Mouse (Mus musculus): ENCODE measurements around the gene Tmem39a. TPM values are rescaled to one million over a fixed set of nuclear protein-coding genes. Genes with fewer than 3 reads are reported as not detected.

The Tmem39a gene
- total RNA-seq, 2 experiments from 2014 or later = 57.2 to 60.1 TPM

DNA sequence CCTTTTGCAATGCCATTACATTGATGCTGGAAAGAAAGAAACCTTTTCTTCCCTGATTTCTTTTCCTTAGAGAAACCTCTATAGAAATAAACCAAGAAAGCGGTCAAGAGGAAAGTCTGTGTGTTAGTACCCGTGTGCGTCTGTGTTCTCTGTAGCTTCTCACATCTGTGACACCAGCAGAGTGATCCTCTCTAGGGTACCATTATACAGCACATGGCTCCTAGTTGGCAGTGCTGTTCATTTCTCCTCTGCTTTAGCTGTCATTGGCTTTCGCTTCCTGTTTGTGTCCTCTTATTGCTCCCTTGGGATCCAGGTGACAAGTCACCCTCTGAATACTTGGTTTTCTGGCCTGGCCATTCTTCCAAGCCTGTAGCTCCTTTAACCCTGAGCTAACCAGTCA lies 29.1 kb downstream of the Tmem39a start:
- no peak for DNase-seq

- no peak for DNase-seq
Observed at GRCm38 (mm10) chr16:38591506-38591905, 33.0 kb downstream of the Tmem39a start.

DNA sequence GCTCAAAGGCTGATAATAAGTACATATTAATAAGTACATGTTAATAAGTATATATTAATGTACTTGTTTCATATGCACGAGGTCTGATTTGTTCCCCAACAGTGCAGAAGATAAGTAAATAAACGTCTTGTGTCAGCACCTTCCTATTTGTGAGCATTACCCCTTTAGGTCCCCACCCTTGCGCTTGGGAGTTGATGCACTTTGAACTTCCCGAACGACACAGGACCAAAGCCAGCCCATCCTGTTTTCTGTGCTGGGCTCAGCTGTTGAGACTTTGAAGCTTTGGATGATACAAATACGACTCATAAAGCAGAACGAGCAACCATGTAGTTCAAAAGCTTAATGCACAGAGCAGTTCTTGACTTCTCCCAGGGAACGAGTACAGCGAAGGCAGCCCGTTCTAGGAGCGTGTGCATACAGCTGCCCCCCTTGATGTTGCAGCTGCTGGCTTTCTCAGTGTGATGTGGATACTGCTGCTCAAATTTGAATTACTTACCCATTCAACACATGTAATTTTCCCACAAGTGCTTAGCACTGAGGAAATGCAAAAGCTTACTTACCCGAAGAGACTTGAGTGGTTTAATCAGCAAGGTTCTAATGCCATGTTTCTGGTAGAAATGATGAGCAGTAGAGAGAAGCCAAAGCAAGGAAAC lies 33.7 kb downstream of the Tmem39a start:
- DNase-seq = no peak

- DNase-seq = no peak
Observed at GRCm38 (mm10) chr16:38592946-38593345, 34.4 kb downstream of the Tmem39a start.

GRCm38 (mm10) chr16:38594435-38594834 lies 35.9 kb downstream of the Tmem39a start:
- no peak for DNase-seq

DNA sequence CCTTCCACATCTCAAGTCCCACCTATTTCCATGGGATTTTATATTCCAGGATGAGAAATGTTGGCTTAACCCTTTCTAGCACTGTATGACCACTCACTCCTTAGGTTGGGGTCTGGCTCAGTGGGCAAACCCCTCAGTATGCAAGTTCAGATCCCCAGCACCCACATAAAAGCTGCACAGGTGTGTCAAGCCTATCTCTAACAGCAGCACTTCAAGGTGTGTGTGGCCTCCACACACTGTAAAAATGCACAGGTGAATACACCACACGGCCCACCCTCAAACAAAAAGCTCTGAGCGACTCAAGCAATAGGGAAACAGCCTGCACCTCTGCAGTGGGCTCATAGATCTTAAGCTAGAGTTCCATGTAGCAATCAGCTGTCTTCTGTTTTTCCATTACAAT lies 37.6 kb downstream of the Tmem39a start:
- DNase-seq = no peak

- no peak for DNase-seq
Observed at GRCm38 (mm10) chr16:38596651-38597050, 38.2 kb downstream of the Tmem39a start.

DNA sequence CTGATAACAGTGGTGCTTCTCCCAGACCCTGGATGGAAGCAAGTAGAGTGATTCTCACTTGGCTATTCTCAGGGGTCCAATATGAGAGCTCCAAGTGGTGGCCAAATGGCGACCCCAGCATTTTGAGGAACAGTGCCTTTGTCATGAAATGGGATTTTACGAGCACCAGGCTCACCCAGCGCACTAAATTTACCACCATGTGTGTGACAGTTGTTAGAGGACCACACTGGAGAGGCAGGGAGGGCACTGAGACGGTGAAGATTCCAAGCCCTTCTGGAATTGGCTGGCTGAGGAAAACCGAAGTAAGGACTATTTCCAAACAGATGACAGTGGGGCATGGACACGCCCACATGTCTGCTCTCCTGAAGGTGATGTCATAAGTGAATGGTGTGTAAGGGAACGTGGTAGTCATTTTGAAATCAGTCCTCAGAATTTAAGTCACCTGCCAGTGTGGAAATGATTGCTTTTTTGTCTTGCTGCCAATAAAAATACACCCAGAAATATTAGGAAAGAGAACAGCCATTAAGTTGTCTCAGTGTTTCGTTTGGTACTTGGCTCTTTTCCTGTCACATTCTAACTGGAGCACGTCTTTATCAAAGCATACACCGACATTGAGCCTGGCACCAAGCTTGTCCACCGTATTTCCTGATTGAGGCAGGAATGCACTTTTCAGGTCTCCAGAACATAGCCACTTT lies 40.6 kb downstream of the Tmem39a start:
- DNase-seq = no peak

GRCm38 (mm10) chr16:38602989-38603804 lies 44.7 kb downstream of the Tmem39a start:
- peak; percentile 25 for DNase-seq

DNA sequence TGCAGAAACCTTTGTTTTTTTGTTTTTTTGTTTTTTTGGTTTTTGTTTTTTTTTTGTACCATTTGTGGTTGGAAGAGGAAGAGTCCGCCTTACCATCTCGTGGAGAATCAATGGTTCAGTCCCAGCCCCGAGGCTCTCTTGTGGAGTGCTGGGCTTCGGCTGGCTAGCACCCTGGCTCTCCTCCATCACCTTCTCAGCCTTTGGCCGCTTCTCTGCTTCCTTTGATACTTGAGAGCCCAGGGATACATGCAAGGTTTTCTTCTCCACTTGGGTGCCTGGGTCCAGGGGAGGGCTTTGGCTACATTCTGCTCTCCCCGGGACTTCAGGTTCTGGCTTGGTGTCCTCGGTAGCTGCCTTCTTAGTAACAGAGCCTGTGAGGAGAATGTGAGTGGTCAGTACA lies 48.0 kb downstream of the Tmem39a start:
- no peak for DNase-seq

- DNase-seq = no peak
Observed at GRCm38 (mm10) chr16:38608687-38609086, 50.2 kb downstream of the Tmem39a start.

DNA sequence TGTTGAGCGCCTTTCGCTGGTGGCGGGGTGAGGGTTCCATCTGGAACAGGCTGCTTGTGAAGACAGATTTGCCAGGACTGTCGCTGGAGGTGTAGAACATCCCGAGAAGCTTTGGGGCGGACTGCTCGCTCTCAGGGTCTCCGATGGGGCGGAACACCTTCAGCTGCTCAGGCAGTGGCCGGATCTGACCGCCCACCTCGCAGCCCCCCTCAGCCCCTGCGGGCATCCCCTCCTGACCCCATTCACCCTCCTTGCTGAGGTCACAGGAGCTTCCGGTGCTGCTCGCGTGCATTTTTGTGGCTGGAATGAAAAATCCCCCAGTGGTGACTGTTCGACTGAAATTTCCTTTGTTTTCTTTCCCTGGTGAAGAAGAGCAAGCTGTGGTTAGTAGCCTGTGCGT lies 50.6 kb downstream of the Tmem39a start:
- no peak for DNase-seq

DNA sequence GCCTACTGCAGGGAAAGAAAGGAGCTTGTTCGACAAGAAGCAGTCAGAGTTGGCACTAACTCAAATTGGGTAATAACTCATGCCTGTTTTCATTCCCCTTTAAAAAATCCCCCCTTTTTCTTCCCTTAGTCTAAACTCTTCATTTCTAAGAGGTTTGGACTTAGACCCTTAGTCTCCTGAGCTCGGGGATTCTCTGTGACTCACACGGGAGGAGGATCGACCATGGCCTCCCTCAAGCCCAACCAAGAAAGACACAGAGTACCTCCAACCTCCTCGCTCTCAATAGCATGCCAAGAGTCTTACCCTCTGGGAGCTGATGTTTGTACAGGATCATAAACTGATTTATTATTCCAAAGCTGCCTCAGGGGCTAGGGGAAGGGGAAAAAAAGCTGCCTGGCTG lies 54.1 kb downstream of the Tmem39a start:
- no peak for DNase-seq

- no peak for DNase-seq
Observed at GRCm38 (mm10) chr16:38613646-38614045, 55.1 kb downstream of the Tmem39a start.

- no peak for DNase-seq
Observed at GRCm38 (mm10) chr16:38617977-38618376, 59.5 kb downstream of the Tmem39a start.

DNA sequence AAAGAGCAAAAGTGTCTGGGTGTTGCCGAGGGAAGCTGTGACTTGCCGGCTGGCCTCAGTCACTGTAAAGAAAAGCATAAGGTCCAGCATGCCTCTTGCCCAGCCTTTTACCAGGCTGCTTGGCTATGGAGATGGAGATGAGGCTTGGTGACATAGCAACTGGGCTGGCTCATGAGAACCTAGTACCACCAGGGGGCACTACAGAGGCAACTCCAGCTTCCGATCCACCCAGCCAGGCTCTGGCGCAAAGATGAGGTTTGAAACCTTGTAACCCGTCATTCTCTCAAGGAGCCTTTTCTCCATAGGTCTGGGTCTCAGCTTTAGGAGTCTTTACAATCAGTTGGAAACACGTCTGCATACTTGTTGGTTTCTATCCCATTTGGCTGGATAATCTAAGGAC lies 60.6 kb downstream of the Tmem39a start:
- DNase-seq = peak; percentile 85

GRCm38 (mm10) chr16:38620696-38621450 lies 62.4 kb downstream of the Tmem39a start:
- DNase-seq = peak; percentile 59

DNA sequence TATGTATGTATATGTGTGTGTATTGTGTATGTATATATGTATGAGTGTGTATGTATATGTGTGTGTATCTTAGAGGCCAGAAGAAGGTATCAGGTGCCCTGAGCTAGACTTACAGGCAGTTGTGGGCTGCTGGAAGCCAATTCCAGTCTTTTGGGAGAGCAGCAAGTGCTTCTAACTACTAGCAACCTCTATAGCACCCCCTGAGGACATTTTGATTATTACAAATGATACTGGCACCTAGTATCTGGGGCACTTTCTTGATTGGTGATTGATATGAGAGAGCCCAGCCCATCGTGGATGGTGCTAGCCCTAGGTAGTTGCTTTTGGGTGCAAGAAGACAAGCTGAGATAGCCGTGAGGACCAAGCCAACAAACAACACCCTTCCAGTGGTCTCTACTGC lies 63.8 kb downstream of the Tmem39a start:
- no peak for DNase-seq

GRCm38 (mm10) chr16:38624303-38624702 lies 65.8 kb downstream of the Tmem39a start:
- DNase-seq = no peak

- DNase-seq = no peak
Observed at GRCm38 (mm10) chr16:38625411-38625810, 66.9 kb downstream of the Tmem39a start.

- DNase-seq = peak; percentile 55
Observed at GRCm38 (mm10) chr16:38625811-38626369, 67.4 kb downstream of the Tmem39a start.

GRCm38 (mm10) chr16:38632147-38632546 lies 73.6 kb downstream of the Tmem39a start:
- peak; percentile 85 for DNase-seq

All from adrenal gland, postnatal 10 days (tissue).